Mouse (Mus musculus): ENCODE measurements at regions not wholly inside any gene's neighbourhood (a gene's known extent, or its start where the extent isn't known, plus 50 kb on each side); places are given as distances from the start of the nearest gene placed in this dataset.
A peak's percentile ranks its signal among the peaks of the same experiment; 100 is the strongest.

DNA sequence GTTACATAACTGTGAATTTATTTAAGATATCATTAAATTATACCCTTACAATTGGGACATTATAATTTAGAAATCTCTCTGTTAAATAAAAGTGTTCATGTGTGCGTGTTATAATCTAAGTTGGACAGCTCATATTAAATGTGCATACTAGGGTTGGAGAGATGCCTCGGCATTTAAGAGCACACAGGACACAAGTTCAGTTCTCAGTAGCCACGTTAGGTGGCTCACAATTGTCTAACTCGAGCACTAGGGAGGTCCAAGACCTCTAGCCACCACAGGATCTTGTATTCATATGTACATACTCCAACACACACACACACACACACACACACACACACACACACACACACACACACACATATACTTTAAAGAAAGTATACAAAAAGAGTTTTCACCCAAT is 56.0 kb downstream of the Foxf2 start:
- DNase-seq (ENCODE audit: extremely low spot score in 1 of 2, low spot score in 1 of 2): no peak

DNA sequence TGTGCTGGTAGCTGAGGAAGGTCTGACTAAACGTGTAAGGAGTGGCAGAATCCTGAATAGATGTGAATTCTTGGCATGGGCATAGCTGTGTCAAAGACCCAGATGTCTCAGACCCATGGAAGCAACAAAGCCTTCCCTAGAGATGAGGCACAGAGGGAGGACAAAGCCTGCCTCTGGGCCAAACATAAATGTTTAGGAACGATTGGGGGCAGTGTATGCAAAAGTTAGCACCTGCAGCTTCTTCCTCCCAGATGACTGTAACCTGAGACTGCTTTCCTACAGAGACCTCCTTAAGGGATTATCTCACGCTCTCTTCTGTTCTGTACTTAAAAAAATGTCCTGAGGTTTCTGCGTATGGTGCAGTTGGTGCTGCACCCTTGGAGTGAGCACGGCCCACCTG is 57.7 kb downstream of the Foxf2 start:
- DNase-seq (ENCODE audit: extremely low spot score in 1 of 2, low spot score in 1 of 2): no peak

GRCm38 (mm10) chr13:31688531-31688930 is 62.9 kb downstream of the Foxf2 start:
- DNase-seq (ENCODE audit: extremely low spot score in 1 of 2, low spot score in 1 of 2): no peak

GRCm38 (mm10) chr13:31689317-31689716 is 63.7 kb downstream of the Foxf2 start:
- peak in 1 of 2 experiments; percentile 40 for DNase-seq (ENCODE audit: extremely low spot score in 1 of 2, low spot score in 1 of 2)

DNA sequence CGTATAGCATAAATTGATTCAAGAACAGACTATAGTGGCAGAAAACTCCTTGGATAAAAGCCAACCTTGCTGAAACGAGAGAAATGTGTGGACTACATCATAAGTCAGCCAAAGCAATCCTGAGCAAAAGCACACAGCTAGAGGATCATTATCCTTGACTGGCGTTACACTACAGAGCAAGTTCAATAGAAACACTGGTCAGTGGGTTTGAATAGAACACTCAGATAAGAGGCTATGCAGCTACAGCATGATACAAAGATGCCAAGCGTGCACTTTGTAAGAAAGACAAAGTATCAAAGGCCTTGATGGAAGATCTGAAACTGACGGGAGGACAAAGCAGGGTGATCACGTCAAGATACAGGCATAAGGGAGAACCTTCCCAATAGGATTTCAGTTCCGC is 70.1 kb downstream of the Foxf2 start:
- DNase-seq (ENCODE audit: extremely low spot score in 1 of 2, low spot score in 1 of 2): no peak

GRCm38 (mm10) chr13:31704199-31704598 is 78.6 kb downstream of the Foxf2 start:
- no peak for DNase-seq (ENCODE audit: extremely low spot score in 1 of 2, low spot score in 1 of 2)

GRCm38 (mm10) chr13:31705406-31705805 is 79.8 kb downstream of the Foxf2 start:
- DNase-seq (ENCODE audit: extremely low spot score in 1 of 2, low spot score in 1 of 2): peak in 1 of 2 experiments; percentile 3

- no peak for DNase-seq (ENCODE audit: extremely low spot score in 1 of 2, low spot score in 1 of 2)
Measured at GRCm38 (mm10) chr13:31710681-31711080, 85.1 kb downstream of the Foxf2 start.

DNA sequence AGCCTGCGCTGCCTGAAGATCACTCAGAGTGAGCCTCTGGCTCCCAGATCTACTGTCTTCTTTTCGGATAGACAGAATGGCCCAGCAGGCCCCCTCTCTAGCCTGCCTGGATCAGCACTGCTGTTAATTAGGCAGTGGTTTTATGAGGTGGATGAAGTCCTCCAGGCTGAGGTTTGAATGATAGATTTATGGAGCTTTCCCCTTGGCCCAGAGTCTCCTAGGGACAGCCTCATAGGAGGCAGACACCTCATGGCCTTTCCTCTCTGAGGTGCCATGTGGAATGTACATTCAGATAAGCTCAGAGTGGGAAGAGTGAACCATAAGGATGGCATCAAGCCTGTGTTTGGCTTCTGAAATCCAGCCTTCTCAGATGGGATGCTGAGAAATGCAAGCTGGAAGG is 90.1 kb downstream of the Foxf2 start:
- no peak for DNase-seq (ENCODE audit: extremely low spot score in 1 of 2, low spot score in 1 of 2)

GRCm38 (mm10) chr13:31716771-31717170 is 89.7 kb upstream of the Foxc1 start:
- no peak for DNase-seq (ENCODE audit: extremely low spot score in 1 of 2, low spot score in 1 of 2)

GRCm38 (mm10) chr13:31720731-31721130 is 85.7 kb upstream of the Foxc1 start:
- DNase-seq (ENCODE audit: extremely low spot score in 1 of 2, low spot score in 1 of 2): no peak

DNA sequence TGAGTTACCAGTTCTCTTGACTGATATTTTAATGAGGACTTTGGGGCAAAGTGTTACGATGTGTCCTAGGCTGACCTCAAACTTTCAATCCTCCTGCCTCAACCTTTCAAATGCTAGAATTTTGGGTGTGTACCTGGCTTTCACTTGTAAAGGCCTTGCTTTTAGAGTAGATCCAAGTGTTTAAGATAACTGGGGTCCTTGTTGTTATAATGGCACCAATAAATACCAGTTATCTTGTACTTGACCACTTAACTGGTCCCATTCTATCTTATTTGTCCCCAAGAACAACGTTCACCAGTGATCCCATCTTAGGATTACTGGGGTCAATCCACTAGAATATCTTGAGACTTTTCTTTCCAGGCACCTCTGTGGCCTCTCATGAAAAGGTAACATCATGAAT is 77.6 kb upstream of the Foxc1 start:
- no peak for DNase-seq (ENCODE audit: extremely low spot score in 1 of 2, low spot score in 1 of 2)

DNA sequence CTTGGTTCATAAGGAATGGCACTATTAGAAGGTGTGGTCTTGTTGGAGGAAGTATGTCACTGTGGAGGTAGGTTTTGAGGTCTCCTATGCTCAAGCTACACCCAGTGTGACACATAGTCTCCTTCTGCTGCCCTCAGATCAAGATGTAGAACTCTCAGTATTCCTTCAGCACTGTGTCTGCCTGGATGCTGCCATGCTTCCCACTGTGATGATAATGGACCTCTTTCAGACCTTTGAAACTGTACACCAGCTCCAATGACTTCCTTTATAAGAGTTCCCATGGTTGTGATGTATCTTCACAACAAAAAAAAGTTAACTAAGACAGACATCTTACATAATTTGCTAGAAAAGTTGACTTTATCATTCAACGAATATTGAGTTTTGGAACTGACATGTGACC is 60.2 kb upstream of the Foxc1 start:
- no peak for DNase-seq (ENCODE audit: extremely low spot score in 1 of 2, low spot score in 1 of 2)
